Mouse (Mus musculus): ENCODE data around the gene Unc80. TPM values are rescaled to one million over a fixed set of nuclear protein-coding genes. Genes with fewer than 3 reads are reported as not detected.
A peak's percentile ranks its signal among the peaks of the same experiment; 100 is the strongest.

Gene Unc80
- total and polyA plus RNA-seq, 2 experiments, result under 0.01 TPM; not detected in 1

DNA sequence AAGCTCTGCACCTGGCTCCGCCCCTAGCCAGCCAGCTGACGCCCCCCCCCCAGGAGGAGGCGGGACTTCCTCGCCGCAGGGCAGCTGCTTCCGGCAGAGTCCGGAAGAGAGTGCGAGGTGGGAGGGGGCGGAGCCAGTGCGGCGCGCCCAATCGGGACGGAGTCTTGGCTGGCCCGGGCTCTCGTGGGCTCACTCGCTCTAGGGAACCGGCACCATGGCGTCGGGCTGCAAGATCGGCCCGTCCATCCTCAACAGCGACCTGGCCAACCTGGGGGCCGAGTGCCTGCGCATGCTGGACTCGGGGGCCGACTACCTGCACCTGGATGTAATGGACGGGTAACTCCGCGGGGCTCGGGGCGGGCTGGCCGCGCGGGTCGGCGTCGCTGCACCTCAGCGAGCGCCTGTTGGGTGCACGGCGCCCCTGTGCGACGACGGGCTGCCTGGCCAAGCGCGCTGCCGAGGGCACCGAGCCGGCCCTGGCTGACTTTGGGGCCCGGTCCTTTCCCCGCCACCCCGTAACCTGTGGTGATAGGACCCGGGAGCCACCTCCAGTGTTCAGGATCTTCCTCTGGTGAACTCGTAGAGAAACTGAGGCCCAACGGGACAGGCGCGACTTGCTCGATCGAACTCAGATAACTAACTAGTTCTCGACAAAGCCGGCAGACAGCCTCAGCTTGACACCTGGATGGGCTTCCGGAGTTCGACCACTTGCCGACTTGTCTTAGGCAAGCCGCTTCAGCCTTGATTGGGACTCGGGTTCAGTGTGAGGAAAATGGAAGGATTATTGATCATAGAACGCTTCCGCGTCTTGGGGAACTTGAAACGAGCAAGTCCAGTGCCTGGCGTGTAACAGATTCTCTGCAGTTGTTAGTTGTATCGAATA lies 232.8 kb downstream of the Unc80 start, which contains the start of gene Rpe:
Rpe (plus strand) TSS at position 139 of the 883 bp plus-strand sequence.
- H3K4me1 ChIP-seq (ENCODE audit: control insufficient read depth, insufficient read depth, low read length), result peaks cover 6% of the 10 kb centered on the region
- under 1% methylated on average over 73 of the region's 73 CpGs for WGBS
- TF ChIP-seq POLR2A (IDR thresholded peaks at IDR 0.05; ENCODE audit: extremely low read depth, insufficient read depth, low read length), result peak; percentile 78
- TF ChIP-seq CTCF (IDR thresholded peaks at IDR 0.05; ENCODE audit: low read depth, low read length), result peak; percentile 14; the same call in 1 of the 2 replicates
- H3K9ac ChIP-seq (ENCODE audit: low read depth, low read length), result peak within 1 kb of the TSS; percentile 94
- peak within 1 kb of the TSS; percentile 97 for H3K4me3 ChIP-seq (ENCODE audit: insufficient read depth, low read depth, low read length)
- H3K27ac ChIP-seq (replicated peaks; ENCODE audit: insufficient read depth, low read depth, low read length), result peak within 1 kb of the TSS; percentile 56
- DNase-seq (ENCODE audit: extremely low read depth, low read depth, low spot score), result peak; percentile 78
- peaks cover 12% of the 10 kb centered on the region; the same call in 1 of the 2 replicates for H3K79me2 ChIP-seq (ENCODE audit: control insufficient read depth, insufficient read depth, low read length)
- H3K36me3 ChIP-seq (ENCODE audit: control insufficient read depth, insufficient read depth, low read length), result peaks cover 2% of the 10 kb centered on the region; the same call in 1 of the 2 replicates
- no peaks in the 10 kb centered on the region for H3K27me3 ChIP-seq (ENCODE audit: control insufficient read depth, insufficient read depth, low read length)

DNA sequence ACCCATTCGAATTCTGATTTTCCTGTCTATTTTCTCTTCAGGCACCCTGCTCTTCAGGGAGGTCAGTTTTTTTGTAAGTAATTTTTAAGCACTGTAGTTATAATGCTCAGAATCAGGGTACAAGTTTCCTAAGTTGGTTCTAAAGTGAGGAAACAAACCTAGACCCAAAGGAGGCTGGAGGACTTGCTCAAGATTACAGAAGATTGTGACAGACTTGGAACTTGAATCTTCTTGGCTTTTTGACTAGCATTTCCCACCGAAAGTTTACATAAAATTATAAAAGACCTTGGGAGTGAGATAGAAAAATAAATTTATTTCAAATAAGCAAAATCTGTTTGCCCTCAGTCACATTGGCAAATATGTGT lies 233.4 kb downstream of the Unc80 start:
- Histone ChIP-seq H3K4me1 (ENCODE audit: control insufficient read depth, insufficient read depth, low read length) (peaks cover 6% of the 10 kb centered on the region), H3K27ac (replicated peaks; ENCODE audit: insufficient read depth, low read depth, low read length) (no peak overlapping the region), H3K9ac (ENCODE audit: low read depth, low read length) (peak overlapping the region; percentile 94), H3K79me2 (ENCODE audit: control insufficient read depth, insufficient read depth, low read length) (peaks cover 12% of the 10 kb centered on the region; the same call in 1 of the 2 replicates), H3K27me3 (ENCODE audit: control insufficient read depth, insufficient read depth, low read length) (no peaks in the 10 kb centered on the region), H3K36me3 (ENCODE audit: control insufficient read depth, insufficient read depth, low read length) (peaks cover 5% of the 10 kb centered on the region), H3K4me3 (ENCODE audit: insufficient read depth, low read depth, low read length) (peak overlapping the region; percentile 97)
- WGBS, result 13% methylated on average over 2 of the region's 2 CpGs
- DNase-seq (ENCODE audit: extremely low read depth, low read depth, low spot score), result no peak
- TF ChIP-seq CTCF (IDR thresholded peaks at IDR 0.05; ENCODE audit: low read depth, low read length), result no peak
- TF ChIP-seq POLR2A (IDR thresholded peaks at IDR 0.05; ENCODE audit: extremely low read depth, insufficient read depth, low read length), result no peak

DNA sequence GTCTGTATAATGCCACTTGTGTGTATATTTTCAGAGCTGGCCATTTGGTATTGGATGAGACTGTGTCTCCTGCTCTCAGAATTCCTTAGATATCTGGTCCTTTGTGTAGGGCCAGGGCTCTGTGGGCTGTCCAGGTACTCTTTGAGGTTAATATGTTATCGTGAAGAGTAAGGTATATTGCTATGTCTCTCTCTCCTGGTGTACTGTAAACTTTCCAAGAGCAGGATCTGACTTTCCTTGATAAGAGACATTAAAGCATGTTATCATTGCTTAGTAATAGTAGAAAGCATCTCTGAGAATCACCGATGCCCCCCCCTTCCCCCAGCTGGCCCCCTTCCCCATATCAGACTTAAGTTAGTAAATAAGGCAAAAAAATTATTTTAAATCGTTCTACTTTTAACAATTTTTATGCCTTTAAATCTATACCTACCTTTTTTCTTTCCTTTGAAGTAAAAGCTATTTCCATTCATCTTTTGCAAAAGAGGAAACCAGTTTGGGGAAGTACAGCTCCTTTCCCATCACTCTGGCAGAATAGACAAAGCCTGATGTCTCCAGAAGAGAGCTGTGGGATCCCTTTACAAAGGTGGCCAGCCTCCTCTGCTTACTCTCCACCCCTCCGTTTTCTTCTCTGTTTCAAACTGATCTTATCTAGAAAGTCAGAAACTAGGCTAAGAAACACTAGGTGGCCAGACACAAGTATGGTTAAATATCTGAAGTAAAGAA lies 234.6 kb downstream of the Unc80 start:
- Histone ChIP-seq H3K4me1 (ENCODE audit: control insufficient read depth, insufficient read depth, low read length) (peaks cover 6% of the 10 kb centered on the region), H3K79me2 (ENCODE audit: control insufficient read depth, insufficient read depth, low read length) (peaks cover 12% of the 10 kb centered on the region; the same call in 1 of the 2 replicates), H3K36me3 (ENCODE audit: control insufficient read depth, insufficient read depth, low read length) (peaks cover 14% of the 10 kb centered on the region), H3K9ac (ENCODE audit: low read depth, low read length) (no peak overlapping the region), H3K4me3 (ENCODE audit: insufficient read depth, low read depth, low read length) (no peak overlapping the region), H3K27ac (replicated peaks; ENCODE audit: insufficient read depth, low read depth, low read length) (no peak overlapping the region), H3K27me3 (ENCODE audit: control insufficient read depth, insufficient read depth, low read length) (no peaks in the 10 kb centered on the region)
- DNase-seq (ENCODE audit: extremely low read depth, low read depth, low spot score), result no peak
- 86% methylated on average over 4 of the region's 4 CpGs for WGBS
- TF ChIP-seq CTCF (IDR thresholded peaks at IDR 0.05; ENCODE audit: low read depth, low read length) (no peak), POLR2A (IDR thresholded peaks at IDR 0.05; ENCODE audit: extremely low read depth, insufficient read depth, low read length) (no peak)

DNA sequence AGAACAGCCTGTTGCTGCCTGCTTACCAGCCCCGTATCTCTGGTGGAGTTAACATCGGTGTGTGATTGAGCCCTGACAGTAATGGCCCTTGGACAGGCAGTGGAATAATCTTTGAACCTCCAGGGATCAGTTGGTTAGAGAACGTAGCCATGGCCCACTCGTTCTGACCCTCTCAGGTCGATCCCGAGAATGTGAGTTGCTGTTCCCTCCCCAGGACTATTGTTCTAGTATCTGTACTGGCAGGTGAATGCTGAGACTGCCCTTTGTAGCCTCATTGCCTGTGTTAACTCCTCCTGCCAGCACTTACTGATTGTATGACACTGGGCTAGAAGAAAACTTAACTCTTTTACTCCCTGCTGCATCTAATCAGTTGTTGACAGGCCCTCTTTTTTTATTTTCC lies 236.4 kb downstream of the Unc80 start:
- H3K36me3 ChIP-seq (ENCODE audit: control insufficient read depth, insufficient read depth, low read length), result peaks cover 19% of the 10 kb centered on the region
- H3K9ac ChIP-seq (ENCODE audit: low read depth, low read length), result no peak overlapping the region
- H3K27ac ChIP-seq (replicated peaks; ENCODE audit: insufficient read depth, low read depth, low read length), result no peak overlapping the region
- peaks cover 6% of the 10 kb centered on the region for H3K4me1 ChIP-seq (ENCODE audit: control insufficient read depth, insufficient read depth, low read length)
- DNase-seq (ENCODE audit: extremely low read depth, low read depth, low spot score), result peak; percentile 18
- H3K4me3 ChIP-seq (ENCODE audit: insufficient read depth, low read depth, low read length), result no peak overlapping the region
- 52% methylated on average over 6 of the region's 6 CpGs for WGBS
- H3K27me3 ChIP-seq (ENCODE audit: control insufficient read depth, insufficient read depth, low read length), result no peaks in the 10 kb centered on the region
- TF ChIP-seq CTCF (IDR thresholded peaks at IDR 0.05; ENCODE audit: low read depth, low read length), result no peak
- TF ChIP-seq POLR2A (IDR thresholded peaks at IDR 0.05; ENCODE audit: extremely low read depth, insufficient read depth, low read length), result no peak
- H3K79me2 ChIP-seq (ENCODE audit: control insufficient read depth, insufficient read depth, low read length), result peaks cover 12% of the 10 kb centered on the region; the same call in 1 of the 2 replicates

DNA sequence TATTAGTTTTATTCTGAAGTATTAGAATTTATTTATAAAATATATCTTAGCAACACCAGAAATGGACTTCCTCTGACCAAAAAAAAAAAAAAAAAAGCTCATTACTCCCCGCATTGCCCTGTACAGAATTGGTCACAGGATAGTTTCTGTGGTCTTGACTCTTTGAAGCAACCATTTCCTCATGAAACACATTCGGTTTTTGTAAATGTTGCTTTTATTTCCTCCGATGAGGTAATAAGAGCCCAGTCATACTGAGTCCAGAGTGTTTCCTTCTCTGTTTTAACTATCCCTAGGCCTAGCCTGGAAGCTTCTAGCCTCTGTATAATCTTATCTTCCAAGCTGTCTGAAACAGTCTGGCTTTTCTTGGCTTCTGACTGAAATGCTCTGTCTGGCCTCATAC lies 244.7 kb downstream of the Unc80 start:
- Histone ChIP-seq H3K36me3 (ENCODE audit: control insufficient read depth, insufficient read depth, low read length) (peaks cover 42% of the 10 kb centered on the region), H3K4me1 (ENCODE audit: control insufficient read depth, insufficient read depth, low read length) (no peaks in the 10 kb centered on the region), H3K79me2 (ENCODE audit: control insufficient read depth, insufficient read depth, low read length) (no peaks in the 10 kb centered on the region), H3K27ac (replicated peaks; ENCODE audit: insufficient read depth, low read depth, low read length) (no peak overlapping the region), H3K9ac (ENCODE audit: low read depth, low read length) (no peak overlapping the region), H3K27me3 (ENCODE audit: control insufficient read depth, insufficient read depth, low read length) (no peaks in the 10 kb centered on the region), H3K4me3 (ENCODE audit: insufficient read depth, low read depth, low read length) (no peak overlapping the region)
- TF ChIP-seq POLR2A (IDR thresholded peaks at IDR 0.05; ENCODE audit: extremely low read depth, insufficient read depth, low read length), result no peak
- TF ChIP-seq CTCF (IDR thresholded peaks at IDR 0.05; ENCODE audit: low read depth, low read length), result no peak
- WGBS, result 95% methylated on average over 3 of the region's 3 CpGs
- no peak for DNase-seq (ENCODE audit: extremely low read depth, low read depth, low spot score)
